Mouse (Mus musculus) liver, embryonic 14.5 days (tissue): ENCODE measurements around the gene Mybpc3. TPM values are rescaled to one million over a fixed set of nuclear protein-coding genes. Genes with fewer than 3 reads are reported as not detected.

ENCODE experiments used
- ATAC-seq: fragments of 200-750 bp; cut with Nextera tagmentation; 2 replicates; pipeline ENCODE4 v1.8.0; 2017; ENCODE audit warnings: moderate number of reproducible peaks, mild to moderate bottlenecking, moderate library complexity; ENCODE audit not compliant: insufficient read depth
- DNase-seq, 3 experiments: peaks; one replicate each; pipeline ENCODE4 v3.0.0-alpha.2; 2012 to 2013; ENCODE audit warnings: low read depth in 3 of 3, low spot score in 3 of 3
- H3K27ac ChIP-seq: fragments of 300-500 bp; sonication (generic); 2 replicates; pipeline ENCODE4 v1.5.1; 2014; ENCODE audit warnings: moderate library complexity, mild to moderate bottlenecking, control low read depth, inconsistent platforms
- H3K27me3 ChIP-seq: fragments of 300-500 bp; sonication (generic); 2 replicates; pipeline ENCODE4 v1.6.1; 2014; ENCODE audit warnings: mild to moderate bottlenecking, low read length, moderate library complexity; ENCODE audit not compliant: control insufficient read depth, insufficient read depth
- H3K36me3 ChIP-seq: fragments of 300-500 bp; sonication (generic); replicated peaks from 2 replicates; pipeline ENCODE4 v1.6.1; 2014; ENCODE audit warnings: low read depth; ENCODE audit not compliant: control insufficient read depth, insufficient read depth
- H3K4me1 ChIP-seq, 2 experiments: fragments of 200-500 bp in 1 of 2; fragments of 300-500 bp in 1 of 2; sonication (generic) in 1 of 2; replicated peaks; 2 replicates each; pipeline ENCODE4 v1.6.1; 2012 to 2014; ENCODE audit warnings: antibody characterized with exemption in 1 of 2, inconsistent platforms in 1 of 2, low read length in 1 of 2; ENCODE audit not compliant: control insufficient read depth in 2 of 2, insufficient read depth in 2 of 2
- H3K4me2 ChIP-seq: fragments of 300-500 bp; sonication (generic); 2 replicates; pipeline ENCODE4 v1.6.1; 2014; ENCODE audit warnings: low read depth, mild to moderate bottlenecking, control low read depth, moderate library complexity
- H3K4me3 ChIP-seq, 2 experiments: fragments of 200-500 bp in 1 of 2; fragments of 300-500 bp in 1 of 2; sonication (generic) in 1 of 2; 2 replicates each; pipeline ENCODE4 v1.5.1; 2012 to 2014; ENCODE audit warnings: low read depth in 2 of 2, low read length in 2 of 2, mild to moderate bottlenecking in 2 of 2, control low read depth in 1 of 2, inconsistent platforms in 1 of 2, moderate library complexity in 1 of 2; ENCODE audit not compliant: insufficient read depth in 1 of 2
- H3K9ac ChIP-seq: fragments of 300-500 bp; sonication (generic); replicated peaks from 2 replicates; pipeline ENCODE4 v1.6.1; 2014; ENCODE audit warnings: mild to moderate bottlenecking, control low read depth, moderate library complexity
- H3K9me3 ChIP-seq: fragments of 300-500 bp; sonication (generic); 2 replicates; pipeline ENCODE4 v1.6.1; 2016; ENCODE audit warnings: low read length, mixed read lengths; ENCODE audit not compliant: control insufficient read depth
- CTCF ChIP-seq: IDR thresholded peaks from 2 replicates; pipeline ENCODE4 v1.5.1; 2016; ENCODE audit warnings: antibody characterized with exemption, low read depth, control low read depth
- EP300 ChIP-seq: IDR thresholded peaks from 2 replicates; pipeline ENCODE4 v1.6.1; 2016; ENCODE audit warnings: antibody characterized with exemption, low read depth
- WGBS: fragments of 180-500 bp; shearing (Covaris S2); extraction: QIAGEN DNeasy Blood & Tissue Kit; methylation state at CpG from one replicate; pipeline ENCODE4 v1.1.7; 2014; ENCODE audit not compliant: insufficient replicate concordance; 5-methylcytosine and 5-hydroxymethylcytosine counted together
- polyA plus RNA-seq, 2 experiments: library from polyadenylated mRNA; depleted of rRNA in 1 of 2; stranded (reverse) in 1 of 2; unstranded in 1 of 2; fragments of >200 nt; fragmentation: Nextera tagmentation in 1 of 2; extraction: Ambion mirVana in 1 of 2; gene quantifications; 2 replicates each; pipeline versions ENCODE4 v1.2.1 to v1.2.3; 2012 to 2014

Mybpc3 gene
- polyA plus RNA-seq, 2 experiments = 0.04 TPM; not detected in 1

GRCm38 (mm10) chr2:91097015-91097414 lies 20.9 kb upstream of the Mybpc3 start:
- WGBS = 29% methylated on average over 10 of the region's 10 CpGs

GRCm38 (mm10) chr2:91098156-91098555 lies 19.8 kb upstream of the Mybpc3 start:
- H3K9ac ChIP-seq = no peak overlapping the region
- no peak overlapping the region for H3K27ac ChIP-seq

More at GRCm38 (mm10) chr2:91097015-91097414, 20.9 kb upstream of the Mybpc3 start:
- H3K36me3 ChIP-seq = no peaks in the 10 kb centered on the region; the same call in 1 of the 2 replicates
- peak overlapping the region; percentile 0; the same call in 1 of the 2 replicates for H3K9ac ChIP-seq
- peak overlapping the region; percentile 3 to 21 for H3K4me3 ChIP-seq
- peaks cover 0 to 13% of the 10 kb centered on the region in 2 experiments; a peak in 3 of 4 replicates for H3K4me1 ChIP-seq
- 0 out of 2 replicates have a peak, but pooled peaks have one; percentile 1 for ATAC-seq
- DNase-seq = no peak
- peak overlapping the region; percentile 20; the same call in 1 of the 2 replicates for H3K4me2 ChIP-seq
- no peaks in the 10 kb centered on the region for H3K9me3 ChIP-seq
- H3K27me3 ChIP-seq = no peaks in the 10 kb centered on the region
- H3K27ac ChIP-seq = no peak overlapping the region
- TF ChIP-seq EP300 (no peak), CTCF (no peak)

GRCm38 (mm10) chr2:91101124-91101740 lies 16.7 kb upstream of the Mybpc3 start:
- no peak overlapping the region for H3K27ac ChIP-seq
- DNase-seq (peak; percentile 71 to 76 (median 74)), ATAC-seq (peak; percentile 70)
- WGBS = 4% methylated on average over 7 of the region's 7 CpGs
- H3K4me2 ChIP-seq = peak overlapping the region; percentile 24; the same call in 1 of the 2 replicates
- TF ChIP-seq CTCF (peak; percentile 97), EP300 (no peak)
- H3K4me3 ChIP-seq = no peak overlapping the region
- no peaks in the 10 kb centered on the region; the same call in 1 of the 2 replicates for H3K36me3 ChIP-seq
- no peaks in the 10 kb centered on the region for H3K27me3 ChIP-seq
- no peaks in the 10 kb centered on the region for H3K9me3 ChIP-seq
- peaks cover 3 to 22% of the 10 kb centered on the region in 2 experiments for H3K4me1 ChIP-seq
- no peak overlapping the region for H3K9ac ChIP-seq

More at GRCm38 (mm10) chr2:91098156-91098555, 19.8 kb upstream of the Mybpc3 start:
- ATAC-seq (no peak), DNase-seq (no peak)
- H3K4me2 ChIP-seq = peak overlapping the region; percentile 24; the same call in 1 of the 2 replicates
- 35% methylated on average over 2 of the region's 2 CpGs for WGBS
- peak overlapping the region; percentile 21 to 25 for H3K4me3 ChIP-seq
- H3K36me3 ChIP-seq = no peaks in the 10 kb centered on the region; the same call in 1 of the 2 replicates
- peaks cover 0 to 13% of the 10 kb centered on the region in 2 experiments; a peak in 3 of 4 replicates for H3K4me1 ChIP-seq
- H3K27me3 ChIP-seq = no peaks in the 10 kb centered on the region
- H3K9me3 ChIP-seq = no peaks in the 10 kb centered on the region
- TF ChIP-seq EP300 (no peak), CTCF (no peak)

- WGBS = 31% methylated on average over 3 of the region's 3 CpGs
- Histone ChIP-seq H3K4me1 (peaks cover 21 to 41% of the 10 kb centered on the region in 2 experiments), H3K4me2 (peak overlapping the region; percentile 44), H3K9me3 (no peaks in the 10 kb centered on the region), H3K27ac (no peak overlapping the region), H3K9ac (no peak overlapping the region), H3K4me3 (no peak overlapping the region), H3K36me3 (no peaks in the 10 kb centered on the region), H3K27me3 (no peaks in the 10 kb centered on the region)
- TF ChIP-seq CTCF (no peak), EP300 (peak; percentile 36)
- ATAC-seq = peak; percentile 58
- peak; percentile 26 to 31 (median 30) for DNase-seq
Observed at GRCm38 (mm10) chr2:91108156-91108555, 9.8 kb upstream of the Mybpc3 start.

- no peaks in the 10 kb centered on the region for H3K36me3 ChIP-seq
- no peak for DNase-seq
- 71% methylated on average over 5 of the region's 5 CpGs for WGBS
- ATAC-seq = no peak
- H3K4me2 ChIP-seq = no peak overlapping the region
- no peaks in the 10 kb centered on the region for H3K9me3 ChIP-seq
- H3K27ac ChIP-seq = no peak overlapping the region
- no peak for TF ChIP-seq EP300
- H3K4me3 ChIP-seq = no peak overlapping the region
- H3K27me3 ChIP-seq = no peaks in the 10 kb centered on the region
- peaks cover 30 to 48% of the 10 kb centered on the region in 2 experiments for H3K4me1 ChIP-seq
- H3K9ac ChIP-seq = no peak overlapping the region
Observed at GRCm38 (mm10) chr2:91109241-91109640, 8.7 kb upstream of the Mybpc3 start.
